Mouse (Mus musculus) MEL (cell line): ENCODE measurements at regions not wholly inside any gene's neighbourhood (a gene's known extent, or its start where the extent isn't known, plus 50 kb on each side); places are given as distances from the start of the nearest gene placed in this dataset.

Experiments
- CTCF ChIP-seq, 3 experiments: IDR thresholded peaks in 2 of 3; conservative IDR thresholded peaks in 1 of 3; 2 replicates each; pipeline ENCODE4 v1.5.1; 2011 to 2012; ENCODE audit warnings: low read length in 3 of 3, low read depth in 2 of 3, mild to moderate bottlenecking in 2 of 3, improper control_type of control experiment in 1 of 3, inconsistent platforms in 1 of 3, mixed read lengths in 1 of 3, moderate library complexity in 1 of 3; ENCODE audit not compliant: control insufficient read depth in 1 of 3, insufficient read depth in 1 of 3, poor library complexity in 1 of 3, severe bottlenecking in 1 of 3
- HCFC1 ChIP-seq: IDR thresholded peaks from 2 replicates; pipeline ENCODE4 v1.6.1; 2012; ENCODE audit warnings: low read depth, mild to moderate bottlenecking, inconsistent platforms, low read length, improper control_type of control experiment, moderate library complexity
- MAX ChIP-seq: IDR thresholded peaks from 2 replicates; pipeline ENCODE4 v1.6.1; 2011; ENCODE audit warnings: low read length, improper control_type of control experiment
- NRF1 ChIP-seq: IDR thresholded peaks from 2 replicates; pipeline ENCODE4 v1.6.1; 2014; ENCODE audit warnings: low read depth, mild to moderate bottlenecking, inconsistent platforms, low read length, improper control_type of control experiment, moderate library complexity; ENCODE audit not compliant: poor library complexity, insufficient read depth, severe bottlenecking
- TCF12 ChIP-seq: IDR thresholded peaks from 2 replicates; pipeline ENCODE4 v1.6.1; 2014; ENCODE audit warnings: low read depth, mild to moderate bottlenecking, inconsistent platforms, low read length, improper control_type of control experiment, moderate library complexity
- USF2 ChIP-seq, 2 experiments: IDR thresholded peaks; 2 replicates each; pipeline ENCODE4 v1.6.1; 2011 to 2012; ENCODE audit warnings: improper control_type of control experiment in 2 of 2, low read length in 2 of 2, borderline replicate concordance in 1 of 2, inconsistent platforms in 1 of 2, low read depth in 1 of 2, mild to moderate bottlenecking in 1 of 2; ENCODE audit not compliant: insufficient read depth in 1 of 2
- ZNF384 ChIP-seq: IDR thresholded peaks from 2 replicates; pipeline ENCODE4 v1.6.1; 2012; ENCODE audit warnings: low read depth, mild to moderate bottlenecking, inconsistent platforms, low read length, improper control_type of control experiment

DNA sequence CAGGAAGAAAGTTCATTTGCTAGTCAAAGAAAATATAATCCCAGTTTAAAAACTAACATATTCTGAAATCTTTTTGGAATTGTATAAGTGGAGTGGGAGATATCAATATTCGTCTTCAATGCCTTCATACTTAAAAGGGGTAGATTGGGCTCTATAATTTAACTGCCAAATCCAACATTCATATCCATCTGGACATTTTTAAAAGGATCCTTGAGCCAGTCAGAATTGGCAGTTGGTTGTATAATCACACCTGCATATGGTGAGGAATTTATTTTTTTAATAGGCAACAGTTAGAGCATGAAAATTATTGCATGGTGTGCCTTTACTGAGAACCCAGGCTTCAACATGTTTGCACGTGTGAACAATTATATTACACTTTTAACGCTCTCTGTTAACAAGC, 419.5 kb upstream of the Cd180 start:
- TF ChIP-seq CTCF (IDR thresholded peaks at IDR 0.05 in 2 of 3, conservative IDR thresholded peaks at IDR 0.05 in 1 of 3; ENCODE audit: control insufficient read depth in 1 of 3, insufficient read depth in 1 of 3, low read depth in 2 of 3, low read length in 3 of 3, poor library complexity in 1 of 3, severe bottlenecking in 1 of 3) (no peak), ZNF384 (no peak), NRF1 (no peak), MAX (no peak), HCFC1 (no peak), USF2 (IDR thresholded peaks at IDR 0.05; ENCODE audit: borderline replicate concordance in 1 of 2, insufficient read depth in 1 of 2, low read depth in 1 of 2, low read length in 2 of 2) (no peak), TCF12 (no peak)
